Mouse (Mus musculus) ES-E14 (cell line): ENCODE data around the gene Arl10. TPM values are rescaled to one million over a fixed set of nuclear protein-coding genes. Genes with fewer than 3 reads are reported as not detected.

Source experiments
- DNase-seq: peaks from one replicate; pipeline ENCODE4 v3.0.0-alpha.2; 2013; ENCODE audit warnings: low read depth, low spot score
- H3K27ac ChIP-seq: 2 replicates; pipeline ENCODE4 v1.5.1; 2012; ENCODE audit warnings: low read depth, mild to moderate bottlenecking, low read length, moderate library complexity, mixed read lengths; ENCODE audit not compliant: poor library complexity, insufficient read depth, severe bottlenecking
- H3K36me3 ChIP-seq: 2 replicates; pipeline ENCODE4 v1.6.1; 2012; ENCODE audit warnings: mild to moderate bottlenecking, low read length, moderate library complexity, mixed read lengths; ENCODE audit not compliant: control insufficient read depth, poor library complexity, insufficient read depth, severe bottlenecking
- H3K4me1 ChIP-seq, 2 experiments: fragments of 150-350 bp in 1 of 2; sonication (generic) in 1 of 2; 2 replicates each; pipeline ENCODE4 v1.6.1; 2012; ENCODE audit warnings: low read length in 2 of 2, mild to moderate bottlenecking in 1 of 2, mixed read lengths in 1 of 2; ENCODE audit not compliant: control insufficient read depth in 2 of 2, insufficient read depth in 2 of 2, poor library complexity in 1 of 2
- H3K4me3 ChIP-seq, 2 experiments: fragments of 150-350 bp in 1 of 2; sonication (generic) in 1 of 2; 2 replicates each; pipeline ENCODE4 v1.5.1; 2012; ENCODE audit warnings: low read length in 2 of 2, low read depth in 1 of 2, mild to moderate bottlenecking in 1 of 2, mixed read lengths in 1 of 2; ENCODE audit not compliant: insufficient read depth in 1 of 2, poor library complexity in 1 of 2, severe bottlenecking in 1 of 2
- H3K9ac ChIP-seq: 2 replicates; pipeline ENCODE4 v1.6.1; 2012; ENCODE audit warnings: low read depth, mild to moderate bottlenecking, low read length, mixed read lengths; ENCODE audit not compliant: poor library complexity, insufficient read depth, severe bottlenecking
- H3K9me3 ChIP-seq: fragments of 150-350 bp; sonication (generic); 2 replicates; pipeline ENCODE4 v1.6.1; 2012; ENCODE audit warnings: low read depth, mild to moderate bottlenecking, low read length; ENCODE audit not compliant: control insufficient read depth, insufficient read depth
- CHD2 ChIP-seq: IDR thresholded peaks from 2 replicates; pipeline ENCODE4 v1.6.1; 2014; ENCODE audit warnings: mild to moderate bottlenecking, low read depth, low read length, inconsistent platforms
- HCFC1 ChIP-seq: IDR thresholded peaks from 2 replicates; pipeline ENCODE4 v1.6.1; 2012; ENCODE audit warnings: low read length, inconsistent platforms, borderline replicate concordance; ENCODE audit not compliant: insufficient read depth
- MAFK ChIP-seq: IDR thresholded peaks from 2 replicates; pipeline ENCODE4 v1.6.1; 2014; ENCODE audit warnings: mild to moderate bottlenecking, low read depth, low read length, inconsistent platforms; ENCODE audit not compliant: insufficient read depth
- ZC3H11A ChIP-seq: IDR thresholded peaks from 2 replicates; pipeline ENCODE4 v1.6.1; 2012; ENCODE audit warnings: low read depth, mild to moderate bottlenecking, inconsistent platforms, low read length, borderline replicate concordance
- ZNF384 ChIP-seq: IDR thresholded peaks from 2 replicates; pipeline ENCODE4 v1.6.1; 2012; ENCODE audit warnings: low read depth, low read length, inconsistent platforms
- in situ Hi-C, 2 experiments: fragments of 600-800 bp; cut with MboI; formaldehyde crosslinking; loops; one replicate each; pipeline ENCODE4 v1.15.1; 2025; ENCODE audit warnings: low sequenced_read_pairs in 2 of 2, inconsistent platforms in 1 of 2; ENCODE audit not compliant: unreplicated experiment in 2 of 2
- total RNA-seq: library from RNA; depleted of rRNA; stranded (reverse); fragments of 300-350 nt; gene quantifications from 2 replicates; pipeline ENCODE4 v1.2.3, GENCODE M21; 2012

The Arl10 gene
- total RNA-seq, 1 experiment, result 38.3 TPM

DNA sequence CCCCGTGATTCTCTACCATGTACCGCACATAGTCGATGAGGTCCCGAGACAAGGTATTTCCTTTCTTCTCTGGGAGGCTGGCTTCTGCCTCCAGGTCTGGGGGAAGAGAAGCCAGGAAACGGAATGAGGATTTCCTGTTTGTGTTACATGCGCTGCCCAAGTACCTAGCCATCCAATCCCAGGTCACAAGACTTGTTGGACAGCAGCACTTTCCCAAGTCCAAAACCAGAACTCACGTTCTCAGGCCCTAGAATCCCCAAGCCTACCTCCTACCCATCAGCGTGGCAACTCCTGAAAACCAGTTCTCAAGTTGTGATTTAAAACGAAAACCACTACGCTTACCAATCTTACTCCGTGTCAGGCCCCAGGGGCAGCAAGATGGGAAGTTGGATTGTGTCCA, 11.0 kb downstream of the Arl10 start:
- peaks cover 42% of the 10 kb centered on the region for H3K36me3 ChIP-seq

DNA sequence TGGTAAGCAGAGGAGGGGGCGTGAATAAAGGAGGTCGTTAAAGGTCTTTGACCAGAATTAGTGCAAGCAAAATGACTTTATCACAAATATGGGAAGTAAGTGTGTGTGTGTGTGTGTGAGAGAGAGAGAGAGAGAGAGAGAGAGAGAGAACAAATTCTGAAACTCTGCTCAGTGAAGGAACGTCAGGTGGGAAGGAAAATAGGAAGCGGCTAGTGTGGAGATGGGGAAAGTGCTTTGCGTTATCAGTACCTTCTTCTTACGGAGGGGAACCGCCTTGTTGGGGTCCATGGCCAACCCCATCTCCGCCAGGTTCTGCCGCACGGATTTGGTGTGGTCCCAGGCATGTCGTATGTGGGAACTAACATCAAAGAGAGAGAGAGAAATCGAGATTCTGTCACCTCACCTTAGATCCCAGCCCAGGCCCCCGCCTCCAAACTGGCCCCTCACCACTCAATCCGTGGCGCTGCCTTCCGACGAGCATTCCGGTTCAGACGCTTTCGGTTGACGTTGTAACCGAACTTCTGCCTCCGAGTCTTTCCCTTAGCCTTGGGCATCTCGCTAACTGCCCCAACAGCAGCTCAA, 14.7 kb downstream of the Arl10 start:
- in situ Hi-C loops, result no loop called here
- H3K9ac ChIP-seq, result peak overlapping the region; percentile 94
- no peak for DNase-seq
- peak overlapping the region; percentile 82 to 89 for H3K4me3 ChIP-seq
- H3K36me3 ChIP-seq, result peaks cover 26% of the 10 kb centered on the region
- TF ChIP-seq MAFK, result no peak
- no peak for TF ChIP-seq ZNF384
- TF ChIP-seq HCFC1, result no peak
- no peak for TF ChIP-seq CHD2
- peaks cover 0 to 2% of the 10 kb centered on the region in 2 experiments; a peak in 1 of 4 replicates for H3K4me1 ChIP-seq
- peak overlapping the region; percentile 75; the same call in 1 of the 2 replicates for H3K27ac ChIP-seq
- H3K9me3 ChIP-seq, result no peaks in the 10 kb centered on the region

More for the DNA sequence above, 11.0 kb downstream of the Arl10 start:
- in situ Hi-C loops, result no loop called here
- H3K27ac ChIP-seq, result no peak overlapping the region
- no peaks in the 10 kb centered on the region for H3K9me3 ChIP-seq
- DNase-seq, result no peak
- no peak for TF ChIP-seq ZC3H11A
- no peak for TF ChIP-seq CHD2
- TF ChIP-seq ZNF384, result no peak
- TF ChIP-seq HCFC1, result no peak
- no peak for TF ChIP-seq MAFK
- H3K4me3 ChIP-seq, result no peak overlapping the region
- no peak overlapping the region for H3K9ac ChIP-seq
- H3K4me1 ChIP-seq, result peaks cover 0 to 4% of the 10 kb centered on the region in 2 experiments; a peak in 1 of 4 replicates

DNA sequence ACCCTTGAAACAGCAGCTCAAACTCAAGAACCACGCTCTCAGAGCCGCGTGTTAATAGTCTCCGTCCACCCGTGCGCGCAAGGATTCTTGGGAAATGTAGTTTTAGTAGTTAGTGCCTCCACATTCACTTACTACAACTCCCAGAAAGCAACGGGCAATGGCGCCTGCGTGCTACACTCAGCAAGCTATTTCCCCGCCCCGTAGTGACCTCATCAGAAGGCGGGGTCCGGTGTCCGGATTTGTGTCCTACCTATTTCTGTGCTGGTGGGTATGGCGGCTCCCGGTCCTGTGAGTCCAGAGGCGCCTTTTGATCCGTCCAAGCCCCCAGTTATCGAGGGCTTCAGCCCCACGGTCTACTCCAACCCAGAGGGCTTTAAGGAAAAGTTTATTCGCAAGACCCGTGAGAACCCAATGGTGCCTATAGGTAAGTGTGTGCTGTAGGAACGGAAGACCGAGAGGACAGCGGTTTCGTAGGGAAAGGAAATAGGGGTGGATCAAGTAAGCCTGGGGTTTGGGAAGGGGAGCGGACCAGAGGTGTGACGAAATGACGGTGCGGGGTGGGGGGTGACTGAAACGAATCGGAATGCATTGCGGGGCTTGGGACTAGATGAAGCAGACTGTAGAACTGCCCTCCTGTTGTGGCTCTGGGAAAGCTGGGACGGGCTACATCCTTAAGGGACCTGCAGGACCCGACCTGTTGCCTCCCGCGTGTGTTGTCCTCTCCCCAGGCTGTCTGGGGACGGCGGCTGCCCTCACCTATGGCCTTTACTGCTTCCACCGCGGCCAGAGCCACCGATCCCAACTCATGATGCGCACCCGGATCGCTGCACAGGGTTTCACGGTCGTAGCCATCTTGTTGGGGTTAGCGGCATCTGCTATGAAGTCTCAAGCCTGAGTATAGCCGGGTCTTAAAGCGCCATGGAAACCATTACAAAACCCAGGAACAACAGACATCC, 15.5 kb downstream of the Arl10 start, which contains the start of the genes Nop16 and Higd2a:
Gene Nop16 (minus strand): TSS at position 95 of the 956 bp plus-strand sequence.
Gene Higd2a (plus strand): TSS at position 212 of the 956 bp plus-strand sequence.
- Histone ChIP-seq H3K9me3 (no peaks in the 10 kb centered on the region), H3K4me1 (peaks cover 0 to 2% of the 10 kb centered on the region in 2 experiments; a peak in 1 of 4 replicates), H3K9ac (peak within 1 kb of the TSS; percentile 94), H3K27ac (peak within 1 kb of the TSS; percentile 75), H3K4me3 (peak within 1 kb of the TSS; percentile 82 to 89), H3K36me3 (peaks cover 19% of the 10 kb centered on the region)
- in situ Hi-C loops, result no loop called here
- peak; percentile 50 for TF ChIP-seq CHD2
- no peak for TF ChIP-seq ZC3H11A
- peak; percentile 92 for TF ChIP-seq HCFC1
- DNase-seq, result peak; percentile 99

DNA sequence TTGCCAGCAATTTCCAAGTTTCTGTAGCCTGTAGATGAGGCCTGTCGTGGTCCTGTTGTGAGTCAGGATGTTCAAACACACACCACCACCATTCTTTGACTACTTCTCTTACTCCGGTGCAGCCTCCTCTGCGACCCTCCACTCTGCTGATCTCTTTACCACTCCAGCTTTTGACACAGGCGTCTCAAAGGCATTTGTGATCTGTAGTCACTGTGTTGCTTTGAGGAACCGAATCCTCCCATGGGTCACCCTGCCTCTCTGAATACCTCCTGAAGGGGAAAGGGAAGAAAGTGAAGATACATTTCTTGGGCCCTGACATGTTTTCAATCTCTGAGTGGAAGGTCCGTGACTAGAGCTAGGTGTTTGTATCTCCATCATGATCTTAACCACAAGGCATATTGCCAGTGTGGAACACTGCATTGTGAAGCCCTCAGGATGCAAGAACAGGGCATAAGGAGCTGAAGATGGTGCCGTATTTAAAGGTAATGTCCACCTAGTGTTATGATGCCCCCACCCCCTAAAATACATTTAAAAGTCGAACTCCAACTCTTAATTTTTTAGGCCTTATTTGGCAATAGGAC, 17.1 kb downstream of the Arl10 start:
- H3K9me3 ChIP-seq, result no peaks in the 10 kb centered on the region
- no peak for TF ChIP-seq CHD2
- TF ChIP-seq ZNF384, result no peak
- TF ChIP-seq HCFC1, result no peak
- TF ChIP-seq ZC3H11A, result no peak
- no peak for TF ChIP-seq MAFK
- no peak overlapping the region for H3K27ac ChIP-seq
- H3K4me3 ChIP-seq, result no peak overlapping the region
- H3K36me3 ChIP-seq, result peaks cover 8% of the 10 kb centered on the region
- H3K9ac ChIP-seq, result no peak overlapping the region
- peaks cover 0 to 2% of the 10 kb centered on the region in 2 experiments; a peak in 1 of 4 replicates for H3K4me1 ChIP-seq
- DNase-seq, result no peak
- in situ Hi-C loops, result no loop called here
